Mouse (Mus musculus): Measurements from ENCODE around the gene Lhx5. TPM values are rescaled to one million over a fixed set of nuclear protein-coding genes. Genes with fewer than 3 reads are reported as not detected.

Lhx5 gene
- polyA plus RNA-seq, 1 experiment = 30.0 TPM

DNA sequence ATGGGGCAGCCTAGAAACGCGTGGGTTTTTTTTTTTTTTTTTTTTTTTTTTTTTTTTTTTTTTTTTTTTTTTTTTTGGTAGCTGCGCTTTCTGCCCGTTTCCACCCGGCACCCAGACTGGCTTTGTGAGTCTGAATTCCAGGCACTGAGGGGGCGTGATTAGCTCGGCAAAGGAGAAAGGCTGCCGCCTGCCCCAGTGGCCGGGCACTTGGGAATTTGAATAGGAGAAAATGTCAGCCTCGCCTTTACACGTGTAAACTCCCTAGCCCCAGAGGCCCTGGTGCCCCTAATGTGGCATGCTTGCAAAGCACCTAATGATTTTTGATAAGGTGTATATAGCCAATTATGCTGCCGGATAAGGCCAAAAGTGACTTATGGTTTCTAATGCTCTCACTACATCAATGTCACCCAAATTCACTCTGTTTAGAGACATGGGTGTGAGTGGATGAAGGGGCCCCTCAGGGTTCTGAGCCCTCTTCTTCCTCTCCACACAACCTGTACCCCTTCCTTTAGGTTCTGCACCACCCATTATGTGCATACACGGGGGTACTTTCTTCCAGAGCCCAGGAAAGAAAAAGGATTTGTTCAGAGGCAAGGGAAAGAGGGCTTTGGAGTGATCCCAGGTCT lies 1.7 kb downstream of the Lhx5 start:
- peak; percentile 50 for DNase-seq (ENCODE audit: low read depth)
- TF ChIP-seq POLR2A (IDR thresholded peaks at IDR 0.05; ENCODE audit: borderline replicate concordance, extremely low read depth, insufficient read depth, insufficient read length, poor library complexity, severe bottlenecking) (no peak), CTCF (IDR thresholded peaks at IDR 0.05; ENCODE audit: borderline replicate concordance, extremely low read depth, insufficient read depth, insufficient read length) (no peak)

DNA sequence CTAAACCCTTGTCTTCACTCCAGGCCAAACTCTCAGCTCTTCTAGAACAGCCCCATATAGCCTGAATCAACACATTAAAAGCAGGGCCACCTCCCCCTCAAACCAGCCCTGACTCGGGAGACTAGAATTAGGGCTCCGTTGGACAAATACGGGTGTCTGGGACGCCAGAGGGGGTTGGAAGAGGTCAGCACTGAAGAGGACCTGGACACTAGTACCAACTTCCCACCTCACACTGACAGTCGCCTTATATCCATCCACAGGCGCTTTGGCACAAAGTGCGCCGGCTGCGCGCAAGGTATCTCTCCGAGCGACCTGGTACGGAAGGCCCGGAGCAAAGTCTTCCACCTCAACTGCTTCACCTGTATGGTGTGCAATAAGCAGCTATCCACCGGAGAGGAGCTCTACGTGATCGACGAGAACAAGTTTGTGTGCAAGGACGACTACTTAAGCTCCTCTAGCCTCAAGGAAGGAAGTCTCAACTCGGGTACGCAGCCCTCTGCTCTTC lies 2.8 kb downstream of the Lhx5 start:
- TF ChIP-seq CTCF (IDR thresholded peaks at IDR 0.05; ENCODE audit: borderline replicate concordance, extremely low read depth, insufficient read depth, insufficient read length) = no peak
- no peak for TF ChIP-seq POLR2A (IDR thresholded peaks at IDR 0.05; ENCODE audit: borderline replicate concordance, extremely low read depth, insufficient read depth, insufficient read length, poor library complexity, severe bottlenecking)
- peak; percentile 27 for DNase-seq (ENCODE audit: low read depth)

DNA sequence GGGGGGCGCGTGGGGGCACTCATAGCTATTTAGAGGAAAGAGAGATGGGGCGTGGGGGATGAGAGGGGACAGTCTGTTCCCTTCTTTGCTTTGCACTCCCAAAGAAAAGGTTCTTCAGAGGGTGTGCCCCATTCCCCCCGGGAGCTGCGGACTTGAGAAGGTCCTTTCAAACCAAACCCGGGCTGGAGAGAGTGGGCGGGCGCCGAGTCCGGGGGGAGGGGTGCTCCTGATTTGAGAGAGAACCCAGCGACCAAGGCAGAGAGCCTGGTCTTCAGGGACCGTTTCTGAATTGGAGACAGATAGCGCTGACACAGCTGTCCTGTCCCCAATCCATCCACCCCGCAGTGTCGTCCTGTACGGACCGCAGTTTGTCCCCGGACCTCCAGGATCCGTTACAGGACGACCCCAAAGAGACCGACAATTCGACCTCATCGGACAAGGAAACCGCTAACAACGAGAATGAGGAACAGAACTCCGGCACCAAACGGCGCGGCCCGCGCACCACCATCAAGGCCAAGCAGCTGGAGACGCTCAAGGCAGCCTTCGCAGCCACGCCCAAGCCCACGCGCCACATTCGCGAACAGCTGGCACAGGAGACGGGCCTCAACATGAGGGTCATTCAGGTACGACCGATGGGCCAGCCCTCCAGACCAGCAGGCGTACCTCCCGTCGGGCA lies 3.6 kb downstream of the Lhx5 start:
- DNase-seq (ENCODE audit: low read depth) = peak; percentile 35

DNA sequence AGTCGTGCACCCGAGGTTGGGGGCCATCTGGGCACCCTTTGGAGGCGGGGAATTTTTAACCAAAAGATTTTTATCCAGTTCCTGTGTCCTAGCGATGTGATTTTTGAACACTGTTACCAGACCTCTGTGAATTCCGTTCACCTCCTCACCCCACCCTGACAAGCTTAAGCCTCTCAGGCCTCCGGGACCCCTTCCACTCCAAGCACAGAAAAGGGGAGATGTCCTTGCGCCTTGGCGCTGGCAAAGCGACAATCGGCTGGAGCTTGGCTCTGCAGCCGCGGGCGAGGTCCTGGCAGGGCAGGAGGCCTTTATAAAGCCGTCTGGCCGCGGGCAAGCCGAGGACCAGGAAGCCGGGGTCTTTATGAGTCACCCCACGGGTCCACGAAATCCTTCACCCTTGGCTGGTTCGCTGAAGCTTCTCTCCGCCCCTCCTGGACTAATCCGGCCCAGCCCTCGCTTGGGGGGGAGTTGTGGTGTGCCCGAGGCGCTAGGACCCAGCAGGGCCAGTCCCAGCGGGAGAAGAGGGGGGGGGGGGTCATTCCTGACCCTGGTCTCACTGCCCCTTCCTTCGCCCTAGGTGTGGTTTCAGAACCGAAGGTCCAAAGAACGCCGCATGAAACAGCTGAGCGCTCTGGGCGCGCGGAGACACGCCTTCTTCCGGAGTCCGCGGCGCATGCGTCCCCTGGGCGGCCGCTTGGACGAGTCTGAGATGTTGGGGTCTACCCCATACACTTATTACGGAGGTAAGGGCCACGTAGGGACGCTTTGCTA lies 4.4 kb downstream of the Lhx5 start:
- peak; percentile 65 for DNase-seq (ENCODE audit: low read depth)

More for the DNA sequence above, 3.6 kb downstream of the Lhx5 start:
- TF ChIP-seq CTCF (IDR thresholded peaks at IDR 0.05; ENCODE audit: borderline replicate concordance, extremely low read depth, insufficient read depth, insufficient read length) = no peak
- TF ChIP-seq POLR2A (IDR thresholded peaks at IDR 0.05; ENCODE audit: borderline replicate concordance, extremely low read depth, insufficient read depth, insufficient read length, poor library complexity, severe bottlenecking) = no peak

DNA sequence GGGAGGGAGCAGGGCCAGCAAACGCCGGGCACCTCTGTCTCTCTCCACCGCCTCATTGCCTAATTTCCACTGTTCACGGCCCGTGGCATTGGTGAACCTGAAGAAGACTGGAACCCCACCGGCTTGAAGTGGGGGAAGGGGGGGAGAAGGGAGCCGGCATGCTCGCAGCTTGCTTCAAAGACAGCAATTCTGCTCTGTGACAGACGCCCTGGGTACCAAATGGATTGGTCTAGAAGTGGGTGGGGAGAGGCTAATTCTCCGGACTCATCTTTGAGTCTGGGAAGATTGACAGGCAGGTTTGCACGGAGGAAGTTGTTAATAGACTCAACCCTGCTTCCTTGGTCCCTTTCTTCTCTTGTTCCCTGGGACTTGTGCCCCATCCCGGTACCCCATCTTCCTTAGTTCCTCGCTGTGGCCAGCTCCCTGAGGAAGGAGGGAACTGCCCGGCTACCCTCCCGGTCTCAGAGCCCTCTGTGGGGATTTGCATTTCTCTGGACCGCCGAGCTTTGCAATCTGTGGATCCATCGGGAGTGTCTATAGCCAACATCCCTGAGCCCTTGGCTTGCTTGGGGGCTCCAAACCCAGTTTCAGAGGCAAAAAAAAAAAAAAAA lies 5.5 kb downstream of the Lhx5 start:
- peak; percentile 72 for DNase-seq (ENCODE audit: low read depth)
- TF ChIP-seq CTCF (IDR thresholded peaks at IDR 0.05; ENCODE audit: borderline replicate concordance, extremely low read depth, insufficient read depth, insufficient read length) = no peak
- no peak for TF ChIP-seq POLR2A (IDR thresholded peaks at IDR 0.05; ENCODE audit: borderline replicate concordance, extremely low read depth, insufficient read depth, insufficient read length, poor library complexity, severe bottlenecking)

More for the DNA sequence above, 4.4 kb downstream of the Lhx5 start:
- TF ChIP-seq POLR2A (IDR thresholded peaks at IDR 0.05; ENCODE audit: borderline replicate concordance, extremely low read depth, insufficient read depth, insufficient read length, poor library complexity, severe bottlenecking) (no peak), CTCF (IDR thresholded peaks at IDR 0.05; ENCODE audit: borderline replicate concordance, extremely low read depth, insufficient read depth, insufficient read length) (no peak)

DNA sequence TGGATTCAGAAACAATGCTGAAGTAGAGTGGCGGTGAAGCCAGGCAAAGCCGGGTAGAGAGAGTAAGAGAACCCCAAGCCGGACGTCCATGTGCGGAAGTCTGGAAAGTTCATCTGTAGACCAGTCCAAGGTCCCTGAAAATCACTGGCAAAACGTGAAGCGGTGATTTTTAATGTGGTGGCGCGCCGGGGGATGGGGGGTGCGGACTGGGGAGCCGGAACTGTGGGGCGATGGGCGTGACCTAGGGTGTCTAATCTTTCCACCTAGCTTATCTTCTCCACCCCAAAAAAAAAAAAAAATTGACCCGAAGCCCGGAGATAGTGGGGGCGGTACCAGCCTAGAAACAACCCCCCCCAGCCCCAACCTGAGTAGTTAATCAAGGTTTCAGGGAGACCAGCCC lies 6.0 kb downstream of the Lhx5 start:
- peak; percentile 35 for DNase-seq (ENCODE audit: low read depth)
- TF ChIP-seq POLR2A (IDR thresholded peaks at IDR 0.05; ENCODE audit: borderline replicate concordance, extremely low read depth, insufficient read depth, insufficient read length, poor library complexity, severe bottlenecking) = no peak
- TF ChIP-seq CTCF (IDR thresholded peaks at IDR 0.05; ENCODE audit: borderline replicate concordance, extremely low read depth, insufficient read depth, insufficient read length) = no peak

DNA sequence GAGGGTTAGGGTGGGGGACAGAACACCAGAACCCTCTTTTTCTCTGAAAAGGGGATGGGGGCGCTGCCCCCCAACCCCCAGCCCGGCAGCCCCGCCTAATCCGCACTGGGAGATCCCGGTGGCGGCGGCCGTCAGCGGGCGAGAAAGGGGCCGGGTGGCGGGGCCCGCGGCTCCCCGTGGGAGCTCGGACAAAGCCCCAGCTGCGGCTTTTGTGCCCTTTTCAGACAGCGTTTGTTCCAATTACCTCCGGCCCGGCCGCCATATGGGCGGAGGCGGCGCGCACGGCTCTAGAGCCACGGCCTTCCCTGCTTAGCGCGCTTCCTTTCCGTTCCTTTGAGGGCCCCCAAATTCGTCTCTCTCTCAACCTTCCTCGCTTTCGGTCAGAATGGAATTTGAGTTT lies 6.5 kb downstream of the Lhx5 start:
- DNase-seq (ENCODE audit: low read depth) = peak; percentile 55
- no peak for TF ChIP-seq POLR2A (IDR thresholded peaks at IDR 0.05; ENCODE audit: borderline replicate concordance, extremely low read depth, insufficient read depth, insufficient read length, poor library complexity, severe bottlenecking)
- TF ChIP-seq CTCF (IDR thresholded peaks at IDR 0.05; ENCODE audit: borderline replicate concordance, extremely low read depth, insufficient read depth, insufficient read length) = no peak

DNA sequence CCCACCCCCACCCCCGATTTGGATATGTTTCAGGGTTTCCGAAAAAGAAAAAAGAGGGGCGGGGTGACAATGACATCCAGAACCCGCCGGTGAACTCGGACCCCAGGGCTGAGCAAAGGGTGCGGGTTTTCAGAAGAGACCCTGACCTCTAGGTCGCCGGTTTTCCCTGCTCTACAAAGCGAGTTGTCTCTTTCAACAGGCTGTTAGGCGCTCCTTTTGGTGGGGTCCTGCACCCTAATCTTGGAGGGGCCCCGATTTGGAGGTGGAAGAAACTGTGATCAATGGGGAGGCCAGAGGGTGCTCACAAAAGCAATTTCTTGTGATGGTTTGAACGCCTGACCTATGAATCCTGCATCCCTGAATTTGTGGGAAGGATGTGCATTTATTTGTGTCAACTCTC lies 7.0 kb downstream of the Lhx5 start:
- DNase-seq (ENCODE audit: low read depth) = peak; percentile 9
- TF ChIP-seq POLR2A (IDR thresholded peaks at IDR 0.05; ENCODE audit: borderline replicate concordance, extremely low read depth, insufficient read depth, insufficient read length, poor library complexity, severe bottlenecking) = no peak
- no peak for TF ChIP-seq CTCF (IDR thresholded peaks at IDR 0.05; ENCODE audit: borderline replicate concordance, extremely low read depth, insufficient read depth, insufficient read length)

DNA sequence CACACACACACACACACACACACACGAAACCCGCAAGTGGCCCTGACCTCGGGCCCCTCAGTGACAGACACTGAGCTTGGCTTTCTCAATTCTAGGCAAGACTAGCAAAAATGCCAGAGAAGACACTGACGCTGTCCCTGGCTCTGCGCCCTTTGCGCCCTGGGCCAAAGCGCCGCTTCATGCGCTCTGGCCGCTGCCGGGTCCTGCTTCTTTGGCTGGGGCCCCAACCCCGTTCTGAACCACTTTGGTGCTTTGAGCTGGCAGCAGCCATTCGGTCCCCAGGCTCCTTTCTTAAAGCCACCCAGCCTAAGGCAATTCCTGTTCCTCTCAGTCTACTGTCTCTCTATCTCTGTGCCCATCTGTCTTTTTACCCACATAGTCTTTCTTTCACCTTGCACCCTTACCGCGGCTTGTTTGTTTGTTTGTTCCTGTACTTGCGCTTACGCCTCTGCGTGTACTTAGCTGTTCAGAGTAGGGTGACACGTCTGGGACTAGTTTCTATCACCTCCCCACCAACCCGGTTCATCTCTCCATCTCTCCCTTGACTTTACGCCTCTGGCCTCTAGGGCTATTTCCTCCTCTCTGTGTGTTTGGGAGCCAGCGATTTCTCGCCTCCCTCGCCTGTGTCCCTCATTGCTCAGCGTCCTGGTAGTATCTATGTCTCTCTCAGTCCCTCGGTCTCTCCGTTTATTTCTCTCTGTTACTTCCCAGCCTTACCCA lies 7.7 kb downstream of the Lhx5 start:
- TF ChIP-seq CTCF (IDR thresholded peaks at IDR 0.05; ENCODE audit: borderline replicate concordance, extremely low read depth, insufficient read depth, insufficient read length) (no peak), POLR2A (IDR thresholded peaks at IDR 0.05; ENCODE audit: borderline replicate concordance, extremely low read depth, insufficient read depth, insufficient read length, poor library complexity, severe bottlenecking) (no peak)
- peak; percentile 46 for DNase-seq (ENCODE audit: low read depth)

DNA sequence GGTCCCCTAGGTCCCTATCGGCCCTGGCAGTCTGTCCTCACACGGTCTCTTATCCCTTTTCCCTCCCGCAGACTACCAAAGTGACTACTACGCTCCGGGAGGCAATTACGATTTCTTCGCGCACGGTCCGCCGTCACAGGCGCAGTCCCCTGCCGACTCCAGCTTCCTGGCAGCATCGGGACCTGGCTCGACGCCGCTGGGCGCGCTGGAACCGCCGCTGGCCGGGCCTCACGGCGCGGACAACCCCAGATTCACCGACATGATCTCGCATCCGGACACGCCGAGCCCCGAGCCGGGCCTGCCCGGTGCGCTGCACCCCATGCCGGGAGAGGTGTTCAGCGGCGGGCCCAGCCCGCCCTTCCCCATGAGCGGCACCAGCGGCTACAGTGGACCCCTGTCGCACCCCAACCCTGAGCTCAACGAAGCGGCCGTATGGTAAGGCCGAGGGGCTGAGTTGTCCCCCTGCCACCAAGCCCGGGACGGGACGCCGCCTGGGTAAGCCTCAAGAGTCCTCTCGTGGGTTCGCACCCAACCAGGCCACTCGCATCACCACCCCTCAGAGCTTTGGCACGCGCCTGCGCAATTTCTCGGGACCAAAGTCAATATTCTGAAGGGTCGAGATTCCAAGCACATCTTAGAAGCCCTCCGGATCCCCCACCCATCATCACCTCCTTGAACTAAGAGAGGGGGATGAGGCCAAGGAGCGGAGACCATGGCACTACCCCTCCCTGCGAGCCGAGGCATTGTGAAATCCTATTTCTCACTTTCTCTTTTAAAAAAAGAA lies 8.6 kb downstream of the Lhx5 start:
- peak; percentile 28 for DNase-seq (ENCODE audit: low read depth)
- TF ChIP-seq CTCF (IDR thresholded peaks at IDR 0.05; ENCODE audit: borderline replicate concordance, extremely low read depth, insufficient read depth, insufficient read length) (no peak), POLR2A (IDR thresholded peaks at IDR 0.05; ENCODE audit: borderline replicate concordance, extremely low read depth, insufficient read depth, insufficient read length, poor library complexity, severe bottlenecking) (no peak)

All from brain, embryonic 14.5 days (tissue).